Mouse (Mus musculus) hindbrain, embryonic 13.5 days (tissue): ENCODE data around the gene Tifa. TPM values are rescaled to one million over a fixed set of nuclear protein-coding genes. Genes with fewer than 3 reads are reported as not detected.

Experiments used
- ATAC-seq: fragments of 200-750 bp; cut with Nextera tagmentation; 2 replicates; pipeline ENCODE4 v1.8.0; 2017; ENCODE audit warnings: moderate TSS enrichment; ENCODE audit not compliant: low FRiP score
- H3K27ac ChIP-seq: fragments of 300-500 bp; sonication (generic); 2 replicates; pipeline ENCODE4 v1.5.1; 2015; ENCODE audit warnings: inconsistent platforms, mild to moderate bottlenecking, moderate library complexity
- H3K27me3 ChIP-seq: fragments of 300-500 bp; sonication (generic); 2 replicates; pipeline ENCODE4 v1.6.1; 2015; ENCODE audit warnings: mild to moderate bottlenecking, inconsistent platforms
- H3K36me3 ChIP-seq: fragments of 300-500 bp; sonication (generic); 2 replicates; pipeline ENCODE4 v1.6.1; 2015; ENCODE audit warnings: mild to moderate bottlenecking, inconsistent platforms
- H3K4me1 ChIP-seq: fragments of 300-500 bp; sonication (generic); replicated peaks from 2 replicates; pipeline ENCODE4 v1.6.1; 2015; ENCODE audit warnings: inconsistent platforms
- H3K4me2 ChIP-seq: fragments of 300-500 bp; sonication (generic); 2 replicates; pipeline ENCODE4 v1.6.1; 2015; ENCODE audit warnings: inconsistent platforms, mild to moderate bottlenecking, moderate library complexity
- H3K4me3 ChIP-seq: fragments of 300-500 bp; sonication (generic); 2 replicates; pipeline ENCODE4 v1.5.1; 2015; ENCODE audit warnings: mild to moderate bottlenecking, inconsistent platforms
- H3K9ac ChIP-seq: fragments of 300-500 bp; sonication (generic); 2 replicates; pipeline ENCODE4 v1.6.1; 2015; ENCODE audit warnings: mild to moderate bottlenecking, inconsistent platforms
- H3K9me3 ChIP-seq: fragments of 300-500 bp; sonication (generic); 2 replicates; pipeline ENCODE4 v1.6.1; 2016; ENCODE audit warnings: inconsistent platforms
- WGBS: fragments of 180-500 bp; shearing (Covaris S2); methylation state at CpG from one replicate; pipeline ENCODE4 v1.1.7; 2015; 5-methylcytosine and 5-hydroxymethylcytosine counted together
- polyA plus RNA-seq: library from polyadenylated mRNA; unstranded; fragments of >200 nt; fragmentation: Nextera tagmentation; extraction: Ambion mirVana; gene quantifications from 2 replicates; pipeline ENCODE4 v1.2.1, GENCODE M21; 2015

Tifa gene
- polyA plus RNA-seq, 1 experiment from 2014 or later = 4.7 TPM

DNA sequence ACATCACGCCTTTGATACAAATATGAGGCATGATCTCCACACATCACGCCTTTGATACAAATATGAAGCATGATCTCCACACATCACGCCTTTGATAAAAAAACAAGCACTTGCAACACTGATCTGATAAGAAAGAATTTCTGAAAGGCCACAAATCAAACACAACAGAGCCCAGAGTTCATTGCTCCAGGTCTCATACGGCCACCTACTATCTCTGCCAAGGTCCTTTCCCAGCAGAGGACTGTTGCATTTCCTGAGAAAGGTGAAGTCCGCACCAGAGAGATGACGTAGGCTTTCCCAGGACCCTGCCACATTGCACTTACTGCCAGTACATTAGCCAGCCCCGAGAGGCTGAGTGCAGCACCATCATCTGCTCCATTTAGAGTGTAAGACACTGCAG is 19.5 kb downstream of the Tifa start:
- Histone ChIP-seq H3K27me3 (no peaks in the 10 kb centered on the region), H3K9ac (no peak overlapping the region), H3K9me3 (no peaks in the 10 kb centered on the region), H3K4me1 (peaks cover 5% of the 10 kb centered on the region), H3K36me3 (peaks cover 73% of the 10 kb centered on the region), H3K4me3 (no peak overlapping the region), H3K4me2 (no peak overlapping the region), H3K27ac (no peak overlapping the region)
- ATAC-seq = no peak
- 92% methylated on average over 7 of the region's 7 CpGs for WGBS

DNA sequence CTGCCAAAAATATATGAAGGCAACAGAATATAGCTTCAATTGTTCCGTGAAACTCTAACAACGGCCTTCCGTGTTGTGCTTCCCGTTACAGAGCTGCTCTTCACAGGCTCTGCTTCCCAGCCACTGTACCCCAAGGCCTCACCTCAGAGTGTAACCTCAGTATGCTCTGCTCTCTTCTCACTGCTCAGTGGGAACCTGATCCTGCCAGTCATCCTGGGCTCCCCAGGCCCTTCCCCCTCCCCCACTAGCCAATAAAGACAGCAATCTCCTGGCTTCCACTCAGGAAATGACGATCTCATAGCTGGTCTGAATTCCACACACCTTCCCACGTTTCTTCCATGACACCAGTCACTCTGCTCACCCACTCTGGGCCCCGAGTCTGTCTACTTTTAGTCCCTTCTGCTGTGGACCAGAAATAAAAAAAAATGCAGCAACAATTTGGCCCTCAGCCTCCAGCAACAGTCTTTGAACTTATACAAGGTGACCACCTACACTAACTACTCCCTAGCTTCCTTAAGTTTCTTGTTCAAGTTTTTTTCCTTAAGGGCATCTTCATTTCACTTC is 27.6 kb downstream of the Tifa start:
- no peak for ATAC-seq
- Histone ChIP-seq H3K9me3 (no peaks in the 10 kb centered on the region), H3K27me3 (no peaks in the 10 kb centered on the region), H3K4me1 (no peaks in the 10 kb centered on the region), H3K9ac (no peak overlapping the region), H3K4me3 (no peak overlapping the region), H3K36me3 (peaks cover 62% of the 10 kb centered on the region), H3K4me2 (no peak overlapping the region), H3K27ac (no peak overlapping the region)
- WGBS = 83% methylated on average over 7 of the region's 7 CpGs

DNA sequence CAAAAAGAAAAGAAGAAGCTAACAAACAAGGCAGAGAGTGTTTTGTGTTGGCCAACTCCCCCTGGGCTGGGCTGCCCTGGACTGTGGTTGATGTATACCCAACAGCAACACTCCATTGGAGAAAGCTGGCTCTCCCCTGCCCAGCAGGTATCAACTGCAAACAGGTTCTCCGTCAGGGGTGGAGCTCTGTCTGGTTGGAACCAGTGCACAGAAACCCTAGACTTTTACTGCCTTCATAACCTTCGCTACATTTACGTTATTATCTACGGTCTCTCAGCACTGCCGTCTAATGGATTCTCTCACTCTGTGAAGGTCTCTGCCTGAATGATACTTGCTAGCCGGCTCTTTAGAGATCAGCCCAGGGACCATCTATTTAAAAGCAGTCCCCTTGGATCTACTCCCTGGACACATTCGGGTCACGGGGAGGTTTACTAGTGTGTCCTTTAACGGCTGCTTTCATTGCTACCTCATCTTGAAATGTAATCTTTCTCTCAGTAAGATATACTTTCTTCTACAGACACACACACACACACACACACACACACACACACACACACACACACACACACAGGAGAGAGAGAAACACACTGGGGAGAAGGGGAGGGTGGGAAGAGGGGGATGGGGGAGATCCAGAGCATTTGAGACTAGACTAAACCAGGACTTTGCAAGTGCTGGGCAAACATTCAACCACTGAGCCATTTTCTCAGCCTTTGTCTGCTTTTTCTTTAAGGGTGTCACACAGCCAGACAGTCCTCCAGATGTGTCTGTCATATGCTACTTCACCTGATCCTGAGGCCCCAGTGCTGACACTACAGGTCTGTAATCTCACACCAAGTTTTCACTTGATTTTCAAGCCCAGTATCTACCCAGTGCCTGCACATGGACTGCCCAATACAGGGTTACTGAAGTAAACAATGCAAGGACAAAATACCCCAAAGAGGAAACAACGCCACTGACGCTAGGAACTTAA is 29.4 kb downstream of the Tifa start:
- H3K27ac ChIP-seq = no peak overlapping the region

DNA sequence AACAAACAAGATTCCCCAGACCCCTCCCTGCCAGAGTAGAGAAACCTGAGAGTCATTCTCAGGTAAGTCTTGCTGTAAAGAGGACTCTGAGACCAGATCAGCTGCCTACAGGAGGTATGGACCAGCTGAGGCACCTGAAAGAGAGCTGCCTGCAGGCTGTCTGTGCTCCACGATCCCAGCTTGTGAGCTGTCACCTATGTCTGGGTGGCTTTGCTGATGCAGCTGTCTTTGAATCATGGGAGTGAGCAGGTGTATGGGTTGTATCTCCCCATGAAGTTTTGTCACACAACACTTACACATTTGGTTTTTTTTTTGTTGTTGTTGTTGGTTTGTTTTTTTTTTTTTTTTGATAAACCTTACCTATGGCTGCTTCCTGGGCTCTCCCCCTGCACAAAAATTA is 30.8 kb downstream of the Tifa start:
- no peak overlapping the region for H3K27ac ChIP-seq
- no peaks in the 10 kb centered on the region; the same call in 1 of the 2 replicates for H3K4me1 ChIP-seq
- H3K36me3 ChIP-seq = peaks cover 44% of the 10 kb centered on the region
- H3K4me3 ChIP-seq = no peak overlapping the region
- H3K27me3 ChIP-seq = no peaks in the 10 kb centered on the region
- no peak overlapping the region for H3K4me2 ChIP-seq
- H3K9ac ChIP-seq = no peak overlapping the region
- WGBS = 75% methylated on average over 1 of the region's 1 CpGs
- H3K9me3 ChIP-seq = no peaks in the 10 kb centered on the region
- no peak for ATAC-seq

More for the DNA sequence above, 29.4 kb downstream of the Tifa start:
- Histone ChIP-seq H3K9ac (no peak overlapping the region), H3K4me1 (no peaks in the 10 kb centered on the region; the same call in 1 of the 2 replicates), H3K27me3 (no peaks in the 10 kb centered on the region), H3K36me3 (peaks cover 47% of the 10 kb centered on the region), H3K4me3 (no peak overlapping the region), H3K4me2 (no peak overlapping the region), H3K9me3 (no peaks in the 10 kb centered on the region)
- 80% methylated on average over 11 of the region's 11 CpGs for WGBS
- no peak for ATAC-seq

DNA sequence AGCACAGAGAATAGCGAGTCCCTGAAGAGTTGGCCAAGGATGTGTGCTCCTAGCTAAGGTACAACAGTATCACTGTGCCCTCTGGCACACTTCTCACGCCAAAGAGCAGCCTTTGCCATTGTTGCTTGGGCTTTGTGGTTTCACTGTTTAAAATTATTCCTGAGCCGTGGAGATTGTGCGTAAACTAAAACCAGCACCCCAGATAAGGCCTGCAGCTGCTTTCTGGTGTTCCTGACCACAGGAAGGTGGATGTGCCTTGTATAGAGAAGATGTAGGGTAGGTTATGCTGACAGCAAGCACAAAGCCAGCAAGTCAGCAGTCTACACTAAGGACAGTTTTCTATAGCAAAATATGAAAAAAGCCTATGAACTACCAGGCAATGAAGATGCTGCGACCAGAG is 31.6 kb downstream of the Tifa start:
- H3K9ac ChIP-seq = no peak overlapping the region
- H3K4me2 ChIP-seq = no peak overlapping the region
- H3K27me3 ChIP-seq = no peaks in the 10 kb centered on the region
- H3K4me3 ChIP-seq = no peak overlapping the region
- no peak for ATAC-seq
- 93% methylated on average over 5 of the region's 5 CpGs for WGBS
- no peaks in the 10 kb centered on the region for H3K9me3 ChIP-seq
- H3K4me1 ChIP-seq = no peaks in the 10 kb centered on the region; the same call in 1 of the 2 replicates
- peaks cover 39% of the 10 kb centered on the region for H3K36me3 ChIP-seq
- H3K27ac ChIP-seq = no peak overlapping the region

DNA sequence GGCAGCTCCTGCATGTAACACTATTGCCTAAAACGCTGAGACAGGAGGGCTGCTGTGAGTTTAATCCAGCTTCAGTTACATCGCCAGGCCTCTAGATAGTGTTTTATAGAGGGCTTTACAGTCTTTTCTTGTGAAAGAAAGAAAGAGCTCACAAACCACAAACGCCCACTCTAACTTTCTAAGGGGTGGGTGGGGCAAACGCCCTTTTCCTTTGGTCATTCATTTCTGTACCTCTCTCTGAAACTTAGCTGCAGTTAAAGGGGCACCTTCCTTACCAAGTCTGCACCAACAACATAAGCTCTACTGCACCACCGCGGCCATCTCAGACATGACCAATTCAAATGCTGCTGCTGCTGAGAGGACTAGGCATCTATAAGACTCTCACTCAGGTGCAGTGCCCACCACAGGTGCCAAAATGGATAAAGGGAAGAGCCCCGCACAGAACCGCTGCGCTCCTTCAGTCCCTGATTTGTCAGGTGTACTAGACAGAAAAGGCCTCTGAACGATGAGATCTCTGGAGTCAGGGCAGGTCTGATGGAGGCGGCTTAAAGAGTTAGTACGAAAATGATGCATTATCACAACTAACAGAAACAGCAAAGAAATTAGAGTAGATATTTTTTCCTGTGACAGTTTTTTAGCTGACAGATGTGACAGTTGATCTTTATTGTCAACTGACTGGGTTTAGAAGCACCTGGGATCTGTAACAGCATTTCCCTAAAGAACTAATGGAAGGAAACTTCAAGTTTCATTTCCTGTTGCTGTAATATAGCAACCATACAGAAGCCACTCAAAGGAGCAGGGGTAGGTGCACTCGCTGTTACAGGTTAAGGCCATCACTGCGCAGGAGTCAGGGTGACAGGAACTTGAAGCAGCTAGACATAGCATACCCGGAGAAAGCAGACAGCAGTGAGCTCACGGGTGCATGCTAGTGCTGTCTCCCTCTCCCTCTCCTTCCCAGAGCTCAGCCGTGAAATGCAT is 34.6 kb downstream of the Tifa start:
- no peak overlapping the region for H3K4me3 ChIP-seq
- no peak for ATAC-seq
- no peak overlapping the region for H3K27ac ChIP-seq
- 81% methylated on average over 17 of the region's 17 CpGs for WGBS
- peaks cover 12% of the 10 kb centered on the region for H3K4me1 ChIP-seq
- H3K9ac ChIP-seq = no peak overlapping the region
- no peaks in the 10 kb centered on the region for H3K9me3 ChIP-seq
- peaks cover 24% of the 10 kb centered on the region for H3K36me3 ChIP-seq
- H3K27me3 ChIP-seq = no peaks in the 10 kb centered on the region
- H3K4me2 ChIP-seq = no peak overlapping the region

DNA sequence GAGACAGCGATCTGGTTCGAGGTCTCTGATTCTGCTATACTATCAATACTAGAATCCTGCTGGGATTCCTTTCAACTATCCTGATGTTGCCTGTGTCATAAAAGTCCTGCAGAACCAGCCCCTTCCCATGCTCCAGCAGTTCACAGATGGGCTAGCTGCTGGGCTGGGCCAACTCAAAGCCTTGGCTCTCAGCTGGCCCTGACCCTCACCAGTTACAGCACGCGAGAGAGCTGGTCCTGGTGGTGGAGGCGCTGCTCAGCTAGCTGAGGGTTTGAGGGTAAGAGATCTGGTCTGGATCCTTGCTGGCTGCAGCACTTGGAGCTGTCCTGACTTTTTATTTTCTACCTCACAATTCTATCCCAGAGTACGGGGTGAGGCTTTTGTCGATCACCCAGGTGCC is 36.9 kb downstream of the Tifa start:
- Histone ChIP-seq H3K9ac (no peak overlapping the region), H3K4me2 (no peak overlapping the region), H3K4me1 (peaks cover 12% of the 10 kb centered on the region), H3K27ac (no peak overlapping the region; the same call in 1 of the 2 replicates), H3K27me3 (no peaks in the 10 kb centered on the region), H3K9me3 (no peaks in the 10 kb centered on the region), H3K36me3 (peaks cover 8% of the 10 kb centered on the region), H3K4me3 (no peak overlapping the region)
- no peak for ATAC-seq
- 84% methylated on average over 7 of the region's 7 CpGs for WGBS

DNA sequence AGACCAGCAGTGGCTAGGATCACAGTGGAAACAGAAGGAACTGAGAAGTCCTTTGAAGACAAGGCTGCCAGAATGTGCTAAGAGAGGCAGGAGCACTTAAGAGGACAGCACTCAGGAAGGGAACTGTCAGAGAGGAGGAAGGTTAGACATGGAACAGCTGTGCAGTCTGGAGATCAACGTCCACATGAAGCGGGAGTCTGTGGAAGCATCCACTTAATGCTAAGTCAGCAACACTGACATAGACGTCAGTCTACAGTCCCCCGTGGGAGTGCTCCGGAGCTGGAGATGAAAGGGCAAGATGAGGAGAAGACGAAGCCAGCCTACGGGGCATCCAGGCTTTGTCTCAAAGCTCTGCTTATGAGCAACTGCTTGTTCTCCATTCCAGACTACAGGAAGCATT is 37.5 kb downstream of the Tifa start:
- H3K4me1 ChIP-seq = peaks cover 12% of the 10 kb centered on the region
- H3K27ac ChIP-seq = peak overlapping the region; percentile 48
- H3K9me3 ChIP-seq = no peaks in the 10 kb centered on the region
- no peaks in the 10 kb centered on the region for H3K27me3 ChIP-seq
- no peak overlapping the region for H3K4me2 ChIP-seq
- 0 out of 2 replicates have a peak, but pooled peaks have one; percentile 49 for ATAC-seq
- no peak overlapping the region for H3K4me3 ChIP-seq
- 43% methylated on average over 7 of the region's 7 CpGs for WGBS
- H3K36me3 ChIP-seq = peaks cover 3% of the 10 kb centered on the region
- 0 out of 2 replicates have a peak overlapping the region, but pooled peaks have one; percentile 24 for H3K9ac ChIP-seq

DNA sequence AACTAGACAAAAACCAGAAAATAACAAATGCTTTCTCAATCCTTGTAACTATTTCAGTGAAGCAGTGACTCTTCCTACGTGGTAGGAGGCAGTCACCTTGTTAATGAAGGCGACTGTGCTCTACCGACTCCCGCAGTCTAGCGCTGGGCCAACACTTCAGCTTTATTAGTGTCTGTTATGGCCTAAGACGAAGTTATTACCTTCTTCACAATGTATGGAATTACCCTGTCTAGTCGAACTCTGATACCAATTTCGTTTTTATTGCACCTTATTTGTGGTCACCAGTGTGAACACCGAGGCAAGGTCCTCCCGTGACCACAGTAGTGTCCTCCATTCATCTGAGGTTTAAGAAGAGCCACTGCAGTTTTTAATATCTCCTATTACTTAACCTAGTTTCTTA is 40.6 kb downstream of the Tifa start:
- Histone ChIP-seq H3K9me3 (no peaks in the 10 kb centered on the region), H3K4me1 (peaks cover 23% of the 10 kb centered on the region), H3K27ac (no peak overlapping the region), H3K4me2 (no peak overlapping the region), H3K27me3 (no peaks in the 10 kb centered on the region), H3K36me3 (peaks cover 5% of the 10 kb centered on the region; the same call in 1 of the 2 replicates), H3K4me3 (no peak overlapping the region), H3K9ac (no peak overlapping the region)
- 92% methylated on average over 10 of the region's 10 CpGs for WGBS
- no peak for ATAC-seq

DNA sequence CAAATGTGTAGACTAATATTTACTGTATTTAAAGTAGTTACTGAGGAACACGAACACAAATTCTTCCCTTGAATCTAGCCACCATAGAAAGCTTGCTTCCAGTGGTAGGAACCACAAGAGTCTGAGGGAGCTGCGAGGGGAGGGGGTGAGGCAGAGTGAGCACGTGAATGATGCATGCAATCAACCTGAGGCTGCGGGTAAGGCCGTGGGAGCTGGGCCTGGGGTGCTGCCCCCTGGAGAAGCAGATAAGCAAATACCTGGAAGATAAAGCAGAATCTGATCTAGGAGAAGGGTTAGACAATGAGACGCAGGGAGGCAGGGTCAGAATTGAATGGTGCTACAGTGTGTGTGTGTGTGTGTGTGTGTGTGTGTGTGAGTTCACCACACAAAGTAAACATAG is 41.5 kb downstream of the Tifa start:
- Histone ChIP-seq H3K9me3 (no peaks in the 10 kb centered on the region), H3K4me1 (peaks cover 32% of the 10 kb centered on the region), H3K4me2 (no peak overlapping the region), H3K36me3 (peaks cover 5% of the 10 kb centered on the region; the same call in 1 of the 2 replicates), H3K4me3 (no peak overlapping the region), H3K9ac (no peak overlapping the region), H3K27ac (no peak overlapping the region), H3K27me3 (no peaks in the 10 kb centered on the region)
- 58% methylated on average over 6 of the region's 6 CpGs for WGBS
- no peak for ATAC-seq

DNA sequence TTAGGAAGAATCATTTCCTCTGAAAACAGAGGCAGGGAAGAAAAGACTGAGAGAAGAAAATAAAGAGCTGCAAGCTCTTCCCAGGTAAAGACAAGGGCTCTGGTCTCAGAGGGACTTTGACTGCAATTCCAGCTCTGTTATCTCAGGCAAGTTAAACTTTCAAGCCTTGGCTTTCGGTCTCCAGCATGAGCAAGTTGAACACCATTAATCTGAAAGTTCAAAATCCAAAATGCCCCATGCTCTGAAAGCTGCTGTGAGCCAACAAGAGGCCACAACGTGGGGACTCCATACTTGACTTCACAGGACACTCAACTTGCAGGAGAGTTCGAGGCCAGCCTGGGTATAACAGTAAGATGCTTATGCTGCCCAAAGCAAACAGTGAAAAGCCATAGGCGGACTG is 44.4 kb downstream of the Tifa start:
- no peak overlapping the region for H3K27ac ChIP-seq
- no peaks in the 10 kb centered on the region for H3K9me3 ChIP-seq
- H3K4me1 ChIP-seq = peaks cover 36% of the 10 kb centered on the region
- no peak for ATAC-seq
- no peak overlapping the region for H3K4me2 ChIP-seq
- no peak overlapping the region for H3K4me3 ChIP-seq
- H3K9ac ChIP-seq = no peak overlapping the region
- 91% methylated on average over 4 of the region's 4 CpGs for WGBS
- no peaks in the 10 kb centered on the region for H3K27me3 ChIP-seq
- H3K36me3 ChIP-seq = peaks cover 5% of the 10 kb centered on the region; the same call in 1 of the 2 replicates

DNA sequence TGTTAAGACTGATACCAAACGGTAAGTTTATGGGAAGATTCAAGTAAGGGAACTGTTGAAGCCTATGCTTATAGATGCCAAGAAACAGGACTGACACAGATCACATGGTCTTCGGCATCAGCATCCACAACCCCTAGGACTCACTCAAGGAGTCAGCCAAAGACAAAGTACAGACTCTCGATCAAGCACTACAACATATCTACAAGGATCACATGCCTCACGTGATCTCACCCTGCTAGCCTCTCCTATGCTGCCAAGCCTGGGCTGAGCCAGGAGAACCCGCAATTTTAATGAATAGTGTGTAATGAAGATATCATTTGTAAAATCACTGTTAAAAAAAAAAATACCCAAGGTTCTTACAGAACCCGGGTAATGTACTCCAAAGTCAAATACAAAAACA is 46.0 kb downstream of the Tifa start:
- H3K27ac ChIP-seq = no peak overlapping the region
- H3K9me3 ChIP-seq = no peaks in the 10 kb centered on the region
- ATAC-seq = no peak
- H3K27me3 ChIP-seq = no peaks in the 10 kb centered on the region
- H3K4me1 ChIP-seq = peaks cover 36% of the 10 kb centered on the region
- peak overlapping the region; percentile 88; the same call in 1 of the 2 replicates for H3K4me3 ChIP-seq
- H3K36me3 ChIP-seq = peaks cover 5% of the 10 kb centered on the region; the same call in 1 of the 2 replicates
- WGBS = 85% methylated on average over 6 of the region's 6 CpGs
- H3K9ac ChIP-seq = peak overlapping the region; percentile 92
- peak overlapping the region; percentile 84 for H3K4me2 ChIP-seq
